Mouse (Mus musculus): Measurements from ENCODE around the gene Olfr373. TPM values are rescaled to one million over a fixed set of nuclear protein-coding genes. Genes with fewer than 3 reads are reported as not detected.

Olfr373 gene
- not detected in 2 replicates for polyA plus RNA-seq (2012; rRNA removed)

GRCm38 (mm10) chr8:72082877-72083276 is at the start of gene Olfr373:
Gene Olfr373, plus strand, starts transcription at chr8:72083177.

GRCm38 (mm10) chr8:72040918-72041317 is 42.1 kb upstream of the Olfr373 start, which contains the start of gene Olfr372:
Gene Olfr372, plus strand, starts transcription at chr8:72041218.

GRCm38 (mm10) chr8:72106740-72107139 is 23.8 kb downstream of the Olfr373 start, which contains the start of gene Olfr374:
Gene Olfr374, plus strand, starts transcription at chr8:72107040.

GRCm38 (mm10) chr8:72134756-72135445 is 51.9 kb downstream of the Olfr373 start, which contains the start of gene Tpm4:
Gene Tpm4, plus strand, starts transcription at chr8:72134975.

Other genes starting within 250 kb of the Olfr373 start
- 0.01 and 0.08 TPM in 2 replicates for gene Zfp709, start 201.2 kb upstream of the Olfr373 start, polyA plus RNA-seq (2012; rRNA removed)
- not detected in 2 replicates for gene Zfp882, start 174.6 kb upstream of the Olfr373 start, polyA plus RNA-seq (2012; rRNA removed)
- gene Zfp617, start 174.5 kb upstream of the Olfr373 start, polyA plus RNA-seq (2012; rRNA removed), result 0.18 and 0.32 TPM in 2 replicates
- 0.68 and 1.4 TPM in 2 replicates for gene Zfp961, start 132.1 kb upstream of the Olfr373 start, polyA plus RNA-seq (2012; rRNA removed)
- gene Cyp4f18, start 73.6 kb upstream of the Olfr373 start, polyA plus RNA-seq (2012; rRNA removed), result 6.1 and 21.1 TPM in 2 replicates
- not detected in 2 replicates for gene Olfr372, start 42.0 kb upstream of the Olfr373 start, polyA plus RNA-seq (2012; rRNA removed)
- gene Olfr374, start 23.9 kb downstream of the Olfr373 start, polyA plus RNA-seq (2012; rRNA removed), result not detected in 2 replicates
- gene Tpm4, start 51.8 kb downstream of the Olfr373 start, polyA plus RNA-seq (2012; rRNA removed), result 26.4 and 27.0 TPM in 2 replicates
- gene Rab8a, start 78.0 kb downstream of the Olfr373 start, polyA plus RNA-seq (2012; rRNA removed), result 15.6 and 16.6 TPM in 2 replicates
- gene Hsh2d, start 106.5 kb downstream of the Olfr373 start, polyA plus RNA-seq (2012; rRNA removed), result 2.1 and 2.7 TPM in 2 replicates
- 0.16 TPM in 1 of 2 replicates, not detected in the other for gene Cib3, start 129.7 kb downstream of the Olfr373 start, polyA plus RNA-seq (2012; rRNA removed)
- not detected in 2 replicates for gene Gm11034, start 130.5 kb downstream of the Olfr373 start, polyA plus RNA-seq (2012; rRNA removed)
- 14.5 and 17.2 TPM in 2 replicates for gene Fam32a, start 136.6 kb downstream of the Olfr373 start, polyA plus RNA-seq (2012; rRNA removed)
- 19.7 and 21.1 TPM in 2 replicates for gene Ap1m1, start 156.8 kb downstream of the Olfr373 start, polyA plus RNA-seq (2012; rRNA removed)
- 0.06 TPM in 1 of 2 replicates, not detected in the other for gene Gm10282, start 222.1 kb downstream of the Olfr373 start, polyA plus RNA-seq (2012; rRNA removed)
- gene Klf2, start 235.9 kb downstream of the Olfr373 start, polyA plus RNA-seq (2012; rRNA removed), result 17.2 and 35.7 TPM in 2 replicates